Mouse (Mus musculus): ENCODE results near the gene Mapk1ip1l.
A peak's percentile ranks its signal among the peaks of the same experiment; 100 is the strongest.

The Mapk1ip1l gene

DNA sequence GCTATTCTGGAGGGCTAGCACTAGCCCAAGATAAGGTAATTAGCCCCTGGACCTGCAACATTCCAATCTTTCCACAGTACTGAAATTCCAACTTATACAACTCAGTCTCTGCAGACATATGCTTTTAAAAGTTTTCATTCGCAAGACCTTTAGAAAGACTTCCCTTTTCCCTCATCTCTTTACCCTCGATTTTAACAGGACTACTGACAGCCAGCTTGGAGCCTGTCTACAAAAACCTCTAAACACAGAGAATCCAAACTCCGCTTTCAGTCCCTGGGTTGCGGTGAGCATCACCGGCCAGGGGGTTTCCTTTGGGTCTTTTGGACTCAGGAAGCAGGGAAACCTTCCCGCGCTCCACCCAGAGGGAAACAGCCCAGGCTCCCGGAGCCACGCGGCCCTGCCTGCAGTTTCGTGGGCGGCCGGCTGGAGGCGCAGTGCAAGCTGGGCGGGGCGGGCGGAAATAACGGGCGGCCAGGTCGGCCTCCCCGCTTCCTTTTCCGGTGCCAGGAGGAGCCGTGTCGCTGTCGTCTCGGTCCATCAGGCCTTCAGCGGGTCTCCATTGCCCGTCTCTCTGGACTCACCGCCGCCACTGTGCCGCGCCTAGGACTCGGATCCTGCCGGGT is at the start of gene Mapk1ip1l:
Mapk1ip1l (plus strand) TSS at position 482 of the 623 bp plus-strand sequence.
- peak; percentile 83 for DNase-seq

DNA sequence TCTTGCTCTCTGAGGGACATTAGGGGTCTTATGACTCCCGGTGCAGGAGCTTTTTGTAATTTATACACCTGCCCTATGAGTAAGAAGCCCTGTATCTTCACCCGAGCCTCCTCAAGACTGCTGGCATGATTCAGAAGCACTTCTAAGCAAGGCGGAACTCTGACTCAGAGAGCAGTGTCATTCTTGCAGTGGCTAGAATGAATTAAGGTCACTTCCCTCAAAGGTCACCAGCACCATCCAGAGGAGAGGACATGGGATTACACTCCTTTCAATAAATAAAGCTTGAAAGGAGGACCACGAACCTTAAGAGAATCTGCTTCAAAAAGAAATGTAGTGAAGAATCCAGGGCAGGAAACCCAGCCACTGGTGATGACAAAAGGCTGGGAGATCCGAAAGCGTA is 48.2 kb upstream of the Mapk1ip1l start:
- DNase-seq, result no peak

DNA sequence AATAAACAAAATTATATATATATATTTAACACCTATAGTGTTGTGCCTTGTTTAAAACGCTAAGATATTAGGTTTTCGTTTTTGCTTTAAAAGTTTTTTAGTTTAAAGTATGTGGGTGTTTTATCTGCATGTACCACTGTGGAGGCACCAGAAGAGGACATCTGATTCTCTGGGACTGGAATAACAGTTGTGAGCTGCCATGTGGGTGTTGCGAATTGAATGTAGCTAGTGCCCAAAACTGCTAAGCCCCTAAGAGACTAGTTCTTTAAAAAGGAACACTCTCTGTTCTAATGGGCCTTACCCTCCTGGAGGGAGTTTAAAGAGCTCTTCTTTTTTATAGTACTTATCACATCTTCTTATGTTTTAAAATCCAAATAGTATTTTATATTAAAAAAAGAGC is 33.2 kb upstream of the Mapk1ip1l start:
- DNase-seq, result no peak

DNA sequence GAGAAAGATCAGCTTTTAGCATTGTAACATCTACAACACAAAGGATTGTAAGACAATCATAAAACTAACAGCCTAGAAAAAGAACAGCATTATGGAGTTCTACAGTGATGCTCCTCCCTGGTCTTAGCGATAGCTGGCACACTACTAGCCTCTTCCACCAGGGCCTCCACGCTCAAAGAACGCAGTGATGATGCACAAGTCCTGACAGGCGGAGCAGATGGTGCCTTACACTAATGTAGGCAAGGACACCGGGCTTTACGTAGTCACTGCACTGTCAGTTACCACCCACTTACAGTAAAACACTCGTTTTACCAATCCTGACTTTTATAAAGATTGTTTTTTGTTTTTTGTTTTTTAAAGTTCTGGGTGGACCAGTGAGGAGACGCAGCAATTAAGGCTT is 32.2 kb upstream of the Mapk1ip1l start:
- no peak for DNase-seq

DNA sequence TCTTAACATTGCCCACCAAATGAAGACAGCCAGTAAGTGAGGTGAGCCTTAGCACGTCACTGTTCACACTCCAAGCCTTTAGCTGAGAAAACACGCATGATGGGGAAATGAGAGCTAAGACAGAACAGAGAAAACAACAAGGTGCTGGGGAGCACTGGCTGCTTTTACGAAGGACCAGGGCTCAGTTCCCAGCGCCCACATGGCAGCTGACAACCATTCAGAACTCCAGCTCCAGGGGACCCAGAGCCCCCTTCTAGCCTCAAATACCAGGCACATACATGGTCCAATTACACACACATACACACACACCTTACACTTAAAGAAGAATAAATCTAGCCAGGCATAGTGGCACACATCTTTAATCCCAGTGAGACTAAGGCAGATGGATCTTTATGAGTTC is 29.0 kb upstream of the Mapk1ip1l start:
- no peak for DNase-seq

DNA sequence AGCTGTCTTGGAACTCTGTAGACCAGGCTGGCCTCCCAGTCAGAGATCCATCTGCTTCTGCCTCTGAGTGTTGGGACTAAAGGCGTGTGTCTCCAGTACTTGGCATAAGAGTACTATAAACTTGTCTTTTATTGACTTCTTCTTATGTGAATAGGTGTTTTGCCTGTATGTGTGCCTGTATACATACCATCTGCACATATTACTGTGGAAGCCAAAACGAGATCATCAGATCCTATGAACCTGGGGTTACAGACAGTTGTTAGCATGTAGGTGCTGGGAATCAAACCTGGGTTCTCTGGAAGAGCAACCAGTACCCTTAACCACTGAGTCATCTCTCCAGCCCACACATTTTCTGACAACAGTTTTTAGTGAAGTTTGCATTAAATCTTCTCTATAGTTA is 28.4 kb upstream of the Mapk1ip1l start:
- DNase-seq, result no peak

DNA sequence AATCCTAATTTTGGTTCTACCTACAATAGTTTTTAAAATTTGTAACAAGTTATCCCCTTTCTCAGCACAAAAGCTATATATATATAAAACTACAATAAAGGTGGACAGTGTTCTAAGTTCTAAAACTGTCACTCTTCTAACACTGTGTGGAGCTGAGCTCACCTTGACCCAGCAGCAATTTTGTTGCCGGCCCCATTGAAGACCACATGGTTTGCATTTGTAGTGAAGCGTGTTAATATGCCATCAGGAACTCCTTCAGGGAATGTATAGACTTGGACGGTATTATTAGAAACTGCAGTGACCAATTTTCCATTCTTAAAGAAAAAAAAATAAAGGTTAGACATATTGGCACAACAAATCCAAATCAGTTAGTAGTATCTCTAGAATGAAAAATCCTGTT is 24.3 kb upstream of the Mapk1ip1l start:
- DNase-seq, result no peak

DNA sequence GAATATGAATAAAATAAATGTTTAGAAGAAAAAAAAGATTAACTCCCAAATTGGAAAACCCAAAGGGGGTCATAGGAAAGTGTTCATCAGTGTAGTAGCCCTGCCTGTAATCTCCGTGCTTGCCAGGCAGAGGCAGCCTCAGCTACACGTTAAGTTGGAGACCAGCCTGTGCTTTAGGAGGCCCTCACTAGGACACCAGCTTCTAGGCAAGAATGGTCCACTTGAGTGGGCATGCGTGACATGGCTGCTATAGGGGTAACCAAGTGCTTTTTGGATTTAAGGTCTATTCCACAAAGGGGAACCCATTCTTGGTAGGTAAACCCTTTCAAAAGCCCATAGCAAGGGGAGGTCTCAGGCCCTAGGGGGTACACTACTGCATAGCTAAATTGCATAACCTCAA is 22.6 kb upstream of the Mapk1ip1l start:
- DNase-seq, result no peak

DNA sequence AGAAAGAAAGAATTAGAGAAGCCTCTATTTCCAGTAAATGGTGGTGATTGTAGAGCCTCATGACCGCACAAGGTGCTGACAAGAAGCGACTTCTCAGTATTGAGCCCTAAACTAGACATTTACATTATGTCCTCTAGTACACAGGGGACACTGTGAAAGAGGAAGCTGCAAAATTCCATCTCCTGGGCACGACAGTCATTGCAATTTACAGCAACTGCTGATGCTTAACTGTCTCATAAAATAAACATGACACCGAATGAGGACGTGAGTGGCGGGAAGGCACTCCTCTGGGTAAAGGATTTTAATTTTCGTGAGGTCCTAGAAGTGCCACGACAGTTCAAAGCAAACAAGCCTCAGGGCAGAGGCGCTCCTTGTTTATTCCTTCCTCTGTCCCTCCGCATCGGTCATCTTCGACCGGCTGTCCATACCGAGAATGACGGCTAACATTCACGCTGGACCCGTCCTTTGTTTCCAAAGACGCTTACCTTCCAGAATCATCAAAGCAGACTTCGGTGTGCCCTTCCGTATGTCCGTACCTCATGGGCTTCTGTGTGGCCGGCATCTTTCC is 21.9 kb upstream of the Mapk1ip1l start:
- no peak for DNase-seq

DNA sequence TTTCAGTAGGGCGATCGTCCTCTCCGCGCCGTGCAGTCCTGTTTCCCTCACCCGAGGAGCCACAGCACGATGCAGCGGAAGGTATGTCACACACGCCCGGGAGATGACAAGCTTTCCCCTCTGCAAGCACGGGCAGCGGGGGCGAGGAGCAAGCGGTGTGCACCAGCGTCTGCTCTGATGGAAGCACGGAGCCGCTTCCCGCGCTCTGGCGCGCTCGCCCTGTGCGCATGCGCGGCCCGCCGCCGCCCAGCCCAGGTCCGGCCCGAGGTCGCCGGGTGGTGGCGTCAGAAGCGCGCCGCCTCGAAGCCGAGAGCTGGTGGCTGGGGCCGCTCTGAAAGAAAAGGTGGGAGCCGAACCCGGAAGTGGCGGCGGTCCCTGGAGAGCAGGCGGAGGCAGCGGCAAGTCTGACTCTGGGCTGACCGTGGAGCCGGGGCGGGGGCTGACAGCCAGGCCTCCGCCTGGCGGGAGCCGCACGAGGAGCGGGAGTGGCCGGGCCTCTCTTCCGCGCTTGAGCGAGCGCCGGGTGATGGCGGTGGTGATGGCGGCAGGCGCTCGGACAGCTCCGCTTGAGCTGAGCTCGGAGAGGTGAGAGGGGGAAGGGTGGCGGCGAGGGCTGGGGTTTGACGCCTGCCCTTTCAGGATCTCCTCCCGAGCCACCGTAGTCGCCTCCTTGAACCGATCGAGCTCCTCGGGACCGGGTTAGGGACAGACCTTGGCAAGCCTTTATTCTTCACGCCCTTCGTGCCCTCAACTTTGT is 21.3 kb upstream of the Mapk1ip1l start, which contains the start of the genes Wdhd1 and Socs4:
Wdhd1 (minus strand) TSS at position 221 of the 757 bp plus-strand sequence.
Socs4 (plus strand) TSS at position 295 of the 757 bp plus-strand sequence.
- DNase-seq, result peak; percentile 93

DNA sequence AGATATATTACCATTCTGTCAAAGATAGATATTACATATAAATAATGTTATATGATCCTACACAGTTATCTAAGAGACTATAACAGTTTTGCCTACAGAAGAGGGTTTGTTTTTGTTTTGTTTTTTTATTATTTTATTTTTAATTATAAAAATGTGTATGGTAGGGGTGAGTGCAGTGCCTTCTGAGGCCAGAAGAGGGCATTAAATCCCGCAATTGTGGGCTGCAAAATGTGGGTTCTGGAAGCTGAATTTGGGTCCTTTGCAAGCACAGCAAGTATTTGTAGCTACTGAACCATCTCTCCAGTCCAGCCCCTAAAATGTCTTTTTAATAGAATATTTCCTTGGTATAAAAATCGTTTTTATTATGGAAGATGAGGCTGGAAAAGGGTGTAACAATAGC is 19.0 kb upstream of the Mapk1ip1l start:
- no peak for DNase-seq

DNA sequence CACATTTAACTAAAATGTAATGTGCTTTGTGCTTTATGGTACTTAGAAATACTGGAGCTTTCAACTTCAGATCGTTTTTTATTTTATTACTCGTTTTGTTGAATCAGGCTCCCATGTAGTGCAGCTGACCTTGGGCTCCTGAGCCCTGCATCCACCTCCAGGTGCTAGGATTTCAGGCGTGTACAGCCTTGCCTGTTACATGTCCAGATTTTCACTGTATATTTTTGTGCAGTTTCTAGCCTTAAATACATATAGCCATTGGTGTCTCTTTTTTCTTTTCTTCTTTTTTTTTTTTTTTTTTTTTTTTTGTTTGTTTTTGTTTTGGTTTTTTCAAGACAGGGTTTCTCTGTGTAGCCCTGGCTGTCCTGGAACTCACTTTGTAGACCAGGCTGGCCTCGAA is 16.5 kb upstream of the Mapk1ip1l start:
- no peak for DNase-seq

DNA sequence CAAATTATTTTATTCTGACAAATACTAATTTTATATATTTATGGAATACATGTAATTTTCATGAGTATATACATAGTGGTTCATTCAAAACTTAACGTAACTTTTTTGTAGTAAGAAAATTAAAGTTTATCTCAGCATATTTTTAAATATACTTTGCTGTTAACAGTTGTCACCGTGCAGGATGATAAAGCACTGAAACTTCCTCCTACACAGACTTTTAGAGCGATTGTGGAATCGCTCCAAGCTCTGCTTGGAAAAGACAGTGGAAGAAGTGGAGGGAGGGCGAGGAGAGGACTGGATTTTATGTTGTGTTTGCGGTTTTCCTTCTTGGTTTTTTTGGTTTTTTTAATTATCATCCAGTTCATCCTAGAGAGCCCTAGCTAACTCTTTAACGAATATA is 14.5 kb upstream of the Mapk1ip1l start:
- DNase-seq, result no peak

DNA sequence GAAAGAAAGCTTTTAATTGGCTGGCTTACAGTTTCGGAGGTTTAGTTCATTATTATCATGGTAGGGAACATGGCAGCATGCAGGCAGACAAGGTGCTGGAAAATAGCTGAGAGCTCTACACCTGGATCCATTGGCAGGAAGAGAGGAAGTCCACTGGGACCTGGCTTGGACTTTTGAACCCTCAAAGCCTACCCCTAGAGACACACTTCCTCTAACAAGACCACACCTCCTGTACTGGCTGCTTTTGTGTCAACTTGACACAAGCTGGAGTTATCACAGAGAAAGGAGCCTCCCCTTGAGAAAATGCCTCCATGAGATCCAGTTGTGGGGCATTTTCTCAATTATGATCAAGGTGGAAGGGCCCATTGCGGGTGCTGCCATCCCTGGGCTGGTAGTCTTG is 12.8 kb upstream of the Mapk1ip1l start:
- DNase-seq, result no peak

DNA sequence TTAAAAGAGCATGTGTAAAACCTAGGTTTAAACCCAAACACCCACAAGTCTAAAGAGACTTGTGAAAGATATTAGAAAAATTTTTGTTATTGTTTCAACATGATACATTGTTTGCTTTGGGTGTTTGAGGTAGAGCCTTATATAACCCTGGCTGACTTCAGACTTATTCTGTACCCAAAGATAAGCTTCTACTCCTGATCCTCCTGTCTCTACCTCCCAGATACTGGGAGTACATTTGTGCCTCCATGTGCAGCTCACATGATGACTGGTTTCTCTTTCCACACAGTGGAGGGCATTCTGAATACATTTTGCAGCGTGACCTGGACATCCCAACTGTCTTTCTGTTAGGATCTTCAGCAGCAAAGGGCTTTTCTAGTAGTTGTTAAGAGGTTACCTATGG is 11.9 kb upstream of the Mapk1ip1l start:
- DNase-seq, result no peak

DNA sequence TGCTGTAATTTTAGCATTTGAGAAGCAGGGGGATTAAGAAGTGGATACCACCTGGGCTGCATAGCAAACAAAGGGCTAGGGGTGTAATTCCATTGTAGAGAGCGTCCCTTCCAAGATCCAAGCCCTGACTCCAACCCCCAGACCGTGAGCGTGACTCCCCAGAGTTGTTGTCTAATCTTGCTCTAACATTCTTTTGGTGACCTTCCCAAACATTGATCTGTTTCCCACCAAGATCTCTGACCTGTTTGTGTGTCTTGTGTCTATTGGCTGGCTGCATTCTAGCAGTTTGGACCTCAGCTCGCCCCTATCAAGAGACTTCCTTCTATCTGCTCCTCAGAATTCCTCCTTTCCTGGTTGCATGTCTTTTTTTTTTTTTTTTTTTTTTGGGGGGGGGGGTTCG is 11.0 kb upstream of the Mapk1ip1l start:
- no peak for DNase-seq

DNA sequence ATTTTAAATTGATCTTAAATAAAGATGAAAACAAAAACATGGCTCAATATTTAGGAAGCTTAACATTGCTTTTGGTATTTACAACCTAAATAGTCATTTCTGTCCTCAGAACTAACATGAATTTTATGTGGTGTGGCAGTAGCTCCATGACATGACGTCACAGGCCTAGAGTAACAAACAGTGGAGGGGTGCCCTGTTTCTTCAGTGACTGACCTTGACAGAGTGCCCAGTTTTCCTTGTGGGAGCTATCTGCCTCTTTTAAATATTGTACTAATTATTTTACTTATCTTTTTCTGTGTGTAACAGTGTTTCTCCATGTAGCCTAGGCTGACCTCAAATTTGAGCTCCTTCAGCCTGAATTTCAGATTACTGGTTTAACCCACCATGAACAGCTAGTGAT is 6.3 kb upstream of the Mapk1ip1l start:
- DNase-seq, result no peak

DNA sequence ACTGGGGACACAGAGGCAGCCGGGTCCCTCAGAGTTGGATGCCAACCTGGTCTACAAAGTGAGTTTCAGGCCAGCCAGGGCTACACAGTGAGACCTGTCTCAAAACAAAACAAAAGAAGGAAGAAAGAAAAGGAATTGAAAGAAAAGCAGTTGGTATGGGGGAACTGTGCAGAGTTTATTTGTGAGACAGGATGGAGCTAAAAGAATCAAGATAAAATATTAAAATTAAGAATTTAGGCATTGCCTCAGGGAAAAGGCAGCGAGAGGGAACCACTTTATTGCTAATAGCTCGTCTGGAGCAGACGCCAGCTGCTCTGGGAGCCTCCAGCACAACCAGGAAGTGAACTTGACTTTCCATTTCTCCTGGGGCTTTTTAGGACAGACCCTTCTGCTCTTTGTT is 3.9 kb upstream of the Mapk1ip1l start:
- DNase-seq, result no peak

DNA sequence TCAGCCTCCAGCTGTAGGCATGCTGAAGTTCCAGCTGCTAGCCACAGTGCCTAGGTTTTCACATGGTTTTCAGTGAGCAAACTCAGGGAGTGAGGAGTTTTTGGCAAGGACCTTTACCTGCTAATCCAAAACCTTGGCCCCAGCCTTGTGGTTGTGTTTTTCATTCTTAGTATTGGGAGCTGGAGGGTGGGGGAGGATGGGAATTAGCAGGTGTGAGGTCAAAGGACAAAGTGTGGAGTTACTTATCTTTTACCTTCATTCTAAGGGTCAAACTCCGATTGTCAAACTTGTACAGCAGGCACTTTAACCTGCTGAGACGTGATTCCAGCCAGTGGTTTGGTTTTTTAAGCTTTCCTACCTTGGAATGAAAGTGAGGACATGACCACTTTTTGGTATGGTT is 1.8 kb upstream of the Mapk1ip1l start:
- DNase-seq, result peak; percentile 46

DNA sequence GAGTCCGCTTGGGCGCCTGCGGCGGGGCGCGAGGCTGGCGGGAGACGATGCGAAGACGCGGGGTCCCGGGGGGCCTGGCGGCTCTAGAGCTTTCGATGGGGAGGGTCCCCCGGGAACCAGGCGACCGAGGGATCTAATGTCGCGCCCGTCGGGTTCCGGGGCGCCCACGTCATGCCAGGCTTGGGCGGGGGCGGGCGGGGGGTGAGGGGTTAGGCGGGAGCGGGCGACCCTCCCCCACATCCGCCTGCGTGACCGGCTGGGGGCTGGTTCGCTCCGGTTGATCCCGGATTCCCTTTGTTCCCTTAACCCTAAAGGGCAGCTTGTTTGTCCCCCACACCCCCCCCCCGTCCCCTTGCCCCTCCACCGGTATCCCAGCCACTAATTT is 334 bp downstream of the Mapk1ip1l start:
- DNase-seq, result no peak

DNA sequence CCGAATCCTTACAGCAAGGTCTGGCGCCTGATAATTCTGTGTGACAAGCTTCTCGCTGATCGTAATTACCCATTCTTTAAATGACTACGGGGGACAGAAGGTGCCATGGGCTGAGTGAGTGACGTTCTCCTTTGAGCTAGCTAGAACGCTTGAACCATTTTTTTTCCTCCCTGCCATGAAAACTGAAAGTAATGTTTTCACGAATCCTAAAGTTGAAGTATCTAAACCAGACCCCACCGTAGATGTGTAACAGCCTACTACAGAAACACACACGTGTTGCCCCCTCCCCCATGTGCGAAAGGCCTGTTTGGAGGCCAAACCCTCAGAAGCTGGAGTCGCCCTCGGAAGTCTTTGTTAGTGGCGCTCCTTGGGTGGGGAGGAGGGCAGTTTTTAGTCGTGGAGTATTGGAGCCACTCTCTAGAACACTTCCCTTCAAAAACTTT is 774 bp downstream of the Mapk1ip1l start:
- DNase-seq, result peak; percentile 15

DNA sequence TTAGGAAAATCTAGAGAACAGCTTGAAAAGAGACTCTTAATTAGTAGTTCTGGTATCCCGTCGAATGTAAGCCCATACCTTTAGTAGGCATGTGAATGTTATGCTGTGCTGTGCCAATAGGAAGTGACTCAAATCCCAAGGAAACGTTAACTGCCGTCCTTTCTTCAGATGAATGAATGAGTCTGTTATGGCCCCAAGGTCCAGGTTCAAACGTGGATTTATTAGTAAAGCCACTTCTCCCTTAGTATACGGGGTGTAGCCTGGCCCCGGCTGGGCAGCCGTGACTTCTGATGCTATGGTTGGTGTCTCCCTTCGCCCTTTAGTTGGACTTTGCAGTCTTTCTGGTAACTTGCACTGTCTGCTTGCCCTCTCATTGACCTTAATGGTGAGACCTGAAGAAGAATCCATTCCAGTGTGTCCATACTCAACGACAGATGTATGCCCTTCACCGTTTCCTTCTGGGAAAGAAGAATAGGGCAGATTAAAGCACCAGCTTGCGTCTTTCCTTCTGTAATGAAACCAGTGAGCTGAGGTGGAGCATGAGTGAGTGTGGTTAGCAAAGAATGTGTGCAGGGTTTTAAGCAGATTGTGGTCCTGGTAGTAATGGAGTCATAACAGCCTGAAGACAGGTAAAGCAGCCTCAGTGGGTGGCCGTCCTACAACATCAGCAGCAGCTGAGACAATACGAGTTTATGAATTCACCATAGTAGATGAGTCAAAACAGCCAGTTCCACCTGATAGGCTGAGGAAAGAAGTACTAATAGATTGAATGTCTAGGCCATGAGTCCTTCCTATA is 5.0 kb downstream of the Mapk1ip1l start:
- DNase-seq, result no peak

DNA sequence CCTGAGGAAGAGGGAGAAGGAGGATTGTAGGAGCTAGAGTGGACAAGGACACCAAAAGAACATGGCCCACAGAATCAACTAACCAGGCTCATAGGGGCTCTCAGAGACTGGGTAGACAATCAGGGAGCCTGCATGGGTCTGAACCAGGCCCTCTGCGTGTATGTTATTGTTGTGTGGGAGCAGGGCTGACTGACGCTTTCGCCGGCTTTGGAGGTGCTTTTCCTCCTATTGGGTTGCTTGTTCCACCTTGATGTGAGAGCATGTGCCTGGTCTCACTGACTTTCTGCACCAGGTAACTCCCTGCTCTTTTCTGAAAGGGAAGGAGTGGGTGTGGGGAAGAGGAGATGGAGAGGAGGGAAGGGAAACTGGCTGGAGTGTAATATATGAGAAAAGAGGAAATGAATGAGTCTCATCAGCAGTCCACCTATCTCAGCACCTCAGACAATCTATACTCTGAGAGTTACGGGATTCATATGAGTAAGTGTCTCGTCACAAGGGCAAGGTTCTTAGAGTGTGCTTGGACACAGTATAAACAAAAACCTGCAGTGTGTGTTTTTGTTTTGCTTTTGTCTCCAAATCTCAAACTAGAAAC is 6.8 kb downstream of the Mapk1ip1l start:
- no peak for DNase-seq

Data from kidney, adult 11 months (tissue).